Mouse (Mus musculus): ENCODE measurements at regions not wholly inside any gene's neighbourhood (a gene's known extent, or its start where the extent isn't known, plus 50 kb on each side); places are given as distances from the start of the nearest gene placed in this dataset.

DNA sequence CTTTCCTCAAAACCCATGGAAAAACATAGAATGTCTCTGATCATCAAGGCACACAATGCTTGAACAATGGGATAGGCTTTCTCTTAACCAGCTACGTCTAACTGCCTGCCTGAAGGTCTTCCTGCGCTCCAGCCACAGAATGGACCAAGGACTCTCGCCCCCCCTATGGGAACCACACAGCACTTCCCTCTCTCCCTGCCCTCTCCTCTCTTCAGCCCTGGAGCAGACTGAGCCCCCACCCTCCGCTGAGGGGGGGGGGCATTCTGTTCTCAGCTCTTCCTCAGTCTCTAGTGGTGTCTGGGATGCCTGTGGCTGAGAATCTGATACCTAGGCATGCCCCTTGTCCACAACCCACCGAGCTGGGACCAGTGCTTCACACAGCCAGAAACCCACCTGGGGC is 222.3 kb upstream of the Cntn5 start:
- TF ChIP-seq CTCF (IDR thresholded peaks at IDR 0.05; ENCODE audit: extremely low read depth, insufficient read depth, insufficient read length, insufficient replicate concordance) (no peak), POLR2A (IDR thresholded peaks at IDR 0.05; ENCODE audit: low read depth, low read length) (no peak)
